Mouse (Mus musculus): Measurements from ENCODE around the gene Stoml2. TPM values are rescaled to one million over a fixed set of nuclear protein-coding genes. Genes with fewer than 3 reads are reported as not detected.

Stoml2 gene
- polyA plus RNA-seq, 1 experiment from 2014 or later: 324 TPM

- H3K27ac ChIP-seq (ENCODE audit: low read length): peak overlapping the region; percentile 81
- H3K4me3 ChIP-seq (ENCODE audit: low read length): peak overlapping the region; percentile 77
- WGBS: 65% methylated on average over 9 of the region's 9 CpGs
- no peak for ATAC-seq
- peak overlapping the region; percentile 88 for H3K4me2 ChIP-seq (ENCODE audit: low read depth, low read length)
- H3K4me1 ChIP-seq (ENCODE audit: control insufficient read depth, insufficient read depth, low read length): peaks cover 13% of the 10 kb centered on the region
- no peaks in the 10 kb centered on the region for H3K27me3 ChIP-seq (replicated peaks; ENCODE audit: control insufficient read depth, insufficient read depth, low read length)
- peaks cover 7% of the 10 kb centered on the region; the same call in 1 of the 2 replicates for H3K36me3 ChIP-seq (ENCODE audit: control insufficient read depth, insufficient read depth, low read length)
- no peaks in the 10 kb centered on the region for H3K9me3 ChIP-seq (ENCODE audit: control insufficient read depth, low read length)
- H3K9ac ChIP-seq (ENCODE audit: low read depth, low read length): peak overlapping the region; percentile 95
These were observed 1.2 kb downstream of the Stoml2 start for GRCm38 (mm10) chr4:43030352-43030751.

- ATAC-seq: no peak
- Histone ChIP-seq H3K27me3 (replicated peaks; ENCODE audit: control insufficient read depth, insufficient read depth, low read length) (no peaks in the 10 kb centered on the region), H3K9me3 (ENCODE audit: control insufficient read depth, low read length) (no peaks in the 10 kb centered on the region), H3K9ac (ENCODE audit: low read depth, low read length) (no peak overlapping the region), H3K4me2 (ENCODE audit: low read depth, low read length) (no peak overlapping the region; the same call in 1 of the 2 replicates), H3K27ac (ENCODE audit: low read length) (no peak overlapping the region), H3K4me1 (ENCODE audit: control insufficient read depth, insufficient read depth, low read length) (peaks cover 15% of the 10 kb centered on the region), H3K36me3 (ENCODE audit: control insufficient read depth, insufficient read depth, low read length) (peaks cover 7% of the 10 kb centered on the region; the same call in 1 of the 2 replicates), H3K4me3 (ENCODE audit: low read length) (no peak overlapping the region)
- 92% methylated on average over 9 of the region's 9 CpGs for WGBS
These were observed 1.8 kb downstream of the Stoml2 start for GRCm38 (mm10) chr4:43029749-43030148.

DNA sequence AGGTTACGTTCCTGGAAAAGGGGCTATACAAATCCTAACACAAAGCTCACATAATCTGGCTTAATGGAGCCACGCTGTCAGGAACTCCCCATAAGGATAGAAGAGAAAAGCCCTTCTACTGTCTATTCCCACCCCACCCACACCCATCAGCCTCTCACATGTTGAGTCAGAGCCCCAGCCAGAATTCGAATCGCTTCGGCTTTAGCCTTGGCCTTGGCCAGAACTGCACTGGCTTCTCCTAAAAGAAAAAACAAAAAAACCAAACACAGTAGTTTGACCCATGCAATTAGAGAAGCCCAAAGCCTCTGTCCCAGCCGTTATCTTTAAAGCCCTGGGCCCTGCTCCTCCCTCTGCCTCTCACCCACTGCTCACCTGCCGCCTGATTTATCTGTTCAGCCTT, 2.4 kb downstream of the Stoml2 start:
- 91% methylated on average over 7 of the region's 7 CpGs for WGBS
- no peak overlapping the region for H3K9ac ChIP-seq (ENCODE audit: low read depth, low read length)
- no peak overlapping the region for H3K4me2 ChIP-seq (ENCODE audit: low read depth, low read length)
- H3K36me3 ChIP-seq (ENCODE audit: control insufficient read depth, insufficient read depth, low read length): peaks cover 7% of the 10 kb centered on the region; the same call in 1 of the 2 replicates
- H3K27ac ChIP-seq (ENCODE audit: low read length): no peak overlapping the region
- ATAC-seq: no peak
- H3K4me3 ChIP-seq (ENCODE audit: low read length): no peak overlapping the region
- peaks cover 22% of the 10 kb centered on the region for H3K4me1 ChIP-seq (ENCODE audit: control insufficient read depth, insufficient read depth, low read length)
- H3K27me3 ChIP-seq (replicated peaks; ENCODE audit: control insufficient read depth, insufficient read depth, low read length): no peaks in the 10 kb centered on the region
- no peaks in the 10 kb centered on the region for H3K9me3 ChIP-seq (ENCODE audit: control insufficient read depth, low read length)

- no peaks in the 10 kb centered on the region for H3K27me3 ChIP-seq (replicated peaks; ENCODE audit: control insufficient read depth, insufficient read depth, low read length)
- H3K9me3 ChIP-seq (ENCODE audit: control insufficient read depth, low read length): no peaks in the 10 kb centered on the region
- WGBS: 6% methylated on average over 42 of the region's 42 CpGs
- peak within 1 kb of the TSS; percentile 77 for H3K9ac ChIP-seq (ENCODE audit: low read depth, low read length)
- ATAC-seq: peak; percentile 97
- H3K4me2 ChIP-seq (ENCODE audit: low read depth, low read length): peak within 1 kb of the TSS; percentile 84
- H3K4me1 ChIP-seq (ENCODE audit: control insufficient read depth, insufficient read depth, low read length): peaks cover 13% of the 10 kb centered on the region
- peak within 1 kb of the TSS; percentile 69 for H3K4me3 ChIP-seq (ENCODE audit: low read length)
- H3K36me3 ChIP-seq (ENCODE audit: control insufficient read depth, insufficient read depth, low read length): peaks cover 23% of the 10 kb centered on the region
- peak within 1 kb of the TSS; percentile 93 for H3K27ac ChIP-seq (ENCODE audit: low read length)
These were observed 6.2 kb downstream of the Stoml2 start, which contains the start of gene Pigo for GRCm38 (mm10) chr4:43025084-43025960. Pigo (minus strand) TSS chr4:43025819.

DNA sequence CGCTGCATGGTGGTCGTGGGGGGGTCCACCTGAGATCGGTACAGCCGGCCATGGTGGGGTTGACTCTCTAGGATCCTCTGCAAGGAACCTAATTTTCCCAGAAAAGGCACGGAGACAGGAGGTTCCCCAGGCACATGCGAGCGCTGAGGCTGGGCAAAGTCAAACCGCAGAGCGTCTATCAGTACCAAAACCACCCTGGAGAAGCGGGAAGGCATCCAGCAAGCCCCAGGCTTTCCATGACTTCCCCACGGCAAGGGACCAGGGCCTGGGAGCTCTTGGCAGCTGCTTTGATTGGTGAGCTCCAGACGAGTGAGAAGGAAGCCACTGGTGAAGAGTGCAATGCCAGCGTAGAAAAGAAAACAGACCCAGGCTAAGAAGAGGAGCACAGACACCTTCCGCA, 6.8 kb downstream of the Stoml2 start:
- Histone ChIP-seq H3K9me3 (ENCODE audit: control insufficient read depth, low read length) (no peaks in the 10 kb centered on the region), H3K4me1 (ENCODE audit: control insufficient read depth, insufficient read depth, low read length) (peaks cover 9% of the 10 kb centered on the region), H3K4me2 (ENCODE audit: low read depth, low read length) (peak overlapping the region; percentile 84), H3K36me3 (ENCODE audit: control insufficient read depth, insufficient read depth, low read length) (peaks cover 23% of the 10 kb centered on the region), H3K27me3 (replicated peaks; ENCODE audit: control insufficient read depth, insufficient read depth, low read length) (no peaks in the 10 kb centered on the region), H3K9ac (ENCODE audit: low read depth, low read length) (peak overlapping the region; percentile 77), H3K4me3 (ENCODE audit: low read length) (peak overlapping the region; percentile 69), H3K27ac (ENCODE audit: low read length) (peak overlapping the region; percentile 93)
- WGBS: 76% methylated on average over 14 of the region's 14 CpGs
- no peak for ATAC-seq

DNA sequence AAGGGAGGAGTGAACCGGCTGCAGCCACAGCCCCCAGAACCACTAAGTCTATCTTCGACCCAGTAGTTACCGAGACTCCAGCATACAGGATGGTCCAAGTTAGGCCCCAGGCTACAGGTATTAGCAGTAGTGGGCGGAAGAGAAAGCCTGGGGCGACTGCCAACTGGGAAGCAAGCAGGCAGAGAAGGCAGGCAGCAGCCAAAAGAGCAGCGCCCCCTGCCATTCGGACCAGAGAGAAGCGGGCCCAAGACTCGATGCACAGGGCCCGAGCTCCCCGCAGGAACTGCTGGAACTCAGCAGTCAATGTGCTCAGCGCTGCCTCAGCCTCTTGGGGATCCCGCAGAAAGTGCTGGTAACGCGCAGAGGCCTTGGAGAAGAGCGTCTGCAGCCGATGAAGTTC, 10.2 kb downstream of the Stoml2 start:
- Histone ChIP-seq H3K4me1 (ENCODE audit: control insufficient read depth, insufficient read depth, low read length) (peaks cover 9% of the 10 kb centered on the region), H3K9me3 (ENCODE audit: control insufficient read depth, low read length) (no peaks in the 10 kb centered on the region), H3K27me3 (replicated peaks; ENCODE audit: control insufficient read depth, insufficient read depth, low read length) (no peaks in the 10 kb centered on the region), H3K27ac (ENCODE audit: low read length) (no peak overlapping the region), H3K9ac (ENCODE audit: low read depth, low read length) (no peak overlapping the region), H3K36me3 (ENCODE audit: control insufficient read depth, insufficient read depth, low read length) (peaks cover 16% of the 10 kb centered on the region), H3K4me2 (ENCODE audit: low read depth, low read length) (no peak overlapping the region), H3K4me3 (ENCODE audit: low read length) (no peak overlapping the region)
- no peak for ATAC-seq
- WGBS: 81% methylated on average over 17 of the region's 17 CpGs

- Histone ChIP-seq H3K9ac (ENCODE audit: low read depth, low read length) (no peak overlapping the region), H3K27me3 (replicated peaks; ENCODE audit: control insufficient read depth, insufficient read depth, low read length) (no peaks in the 10 kb centered on the region), H3K4me3 (ENCODE audit: low read length) (no peak overlapping the region), H3K36me3 (ENCODE audit: control insufficient read depth, insufficient read depth, low read length) (peaks cover 16% of the 10 kb centered on the region), H3K27ac (ENCODE audit: low read length) (no peak overlapping the region), H3K4me2 (ENCODE audit: low read depth, low read length) (no peak overlapping the region), H3K4me1 (ENCODE audit: control insufficient read depth, insufficient read depth, low read length) (peaks cover 9% of the 10 kb centered on the region), H3K9me3 (ENCODE audit: control insufficient read depth, low read length) (no peaks in the 10 kb centered on the region)
- ATAC-seq: no peak
- WGBS: 87% methylated on average over 16 of the region's 16 CpGs
These were observed 10.6 kb downstream of the Stoml2 start for GRCm38 (mm10) chr4:43020876-43021275.

GRCm38 (mm10) chr4:43019641-43020465, 11.7 kb downstream of the Stoml2 start:
- Histone ChIP-seq H3K4me3 (ENCODE audit: low read length) (no peak overlapping the region), H3K27me3 (replicated peaks; ENCODE audit: control insufficient read depth, insufficient read depth, low read length) (no peaks in the 10 kb centered on the region), H3K9me3 (ENCODE audit: control insufficient read depth, low read length) (no peaks in the 10 kb centered on the region), H3K36me3 (ENCODE audit: control insufficient read depth, insufficient read depth, low read length) (peaks cover 16% of the 10 kb centered on the region), H3K27ac (ENCODE audit: low read length) (no peak overlapping the region), H3K4me1 (ENCODE audit: control insufficient read depth, insufficient read depth, low read length) (peaks cover 8% of the 10 kb centered on the region), H3K9ac (ENCODE audit: low read depth, low read length) (no peak overlapping the region), H3K4me2 (ENCODE audit: low read depth, low read length) (no peak overlapping the region)
- WGBS: 90% methylated on average over 23 of the region's 23 CpGs
- no peak for ATAC-seq

- no peak for ATAC-seq
- WGBS: 93% methylated on average over 10 of the region's 10 CpGs
These were observed 12.3 kb downstream of the Stoml2 start for GRCm38 (mm10) chr4:43019176-43019575.

More at GRCm38 (mm10) chr4:43019176-43019575, 12.3 kb downstream of the Stoml2 start:
- no peaks in the 10 kb centered on the region for H3K9me3 ChIP-seq (ENCODE audit: control insufficient read depth, low read length)
- H3K4me1 ChIP-seq (ENCODE audit: control insufficient read depth, insufficient read depth, low read length): peaks cover 1% of the 10 kb centered on the region
- H3K27ac ChIP-seq (ENCODE audit: low read length): no peak overlapping the region
- no peak overlapping the region for H3K9ac ChIP-seq (ENCODE audit: low read depth, low read length)
- H3K4me2 ChIP-seq (ENCODE audit: low read depth, low read length): no peak overlapping the region
- peaks cover 16% of the 10 kb centered on the region for H3K36me3 ChIP-seq (ENCODE audit: control insufficient read depth, insufficient read depth, low read length)
- no peak overlapping the region for H3K4me3 ChIP-seq (ENCODE audit: low read length)
- H3K27me3 ChIP-seq (replicated peaks; ENCODE audit: control insufficient read depth, insufficient read depth, low read length): no peaks in the 10 kb centered on the region
